8 mouse cellular contexts compared by ENCODE assay signal in genomic region chr19:41896319-41896711, GRCm38 (mm10). TPM values are rescaled to one million over a fixed set of nuclear protein-coding genes. Genes with fewer than 3 reads are reported as not detected.
DNase-seq lines count a peak whose midpoint lies in the region; ATAC-seq and TF ChIP-seq lines count a peak whose summit lies in the region.

No protein-coding gene starts in this region.

- peaks cover 13% of the 10 kb centered on the region for H3K4me1 ChIP-seq in kidney, postnatal 0 days (replicated peaks; ENCODE audit: insufficient read depth, low read length)
- H3K4me1 ChIP-seq in embryonic facial prominence, embryonic 11.5 days (ENCODE audit: control insufficient read depth, insufficient read depth, low read length) = no peaks in the 10 kb centered on the region
- H3K4me1 ChIP-seq in midbrain, postnatal 0 days (ENCODE audit: insufficient read depth, low read length) = peaks cover 6% of the 10 kb centered on the region; the same call in 1 of the 2 replicates

- TF ChIP-seq CTCF in kidney, postnatal 0 days (IDR thresholded peaks at IDR 0.05; ENCODE audit: low read depth) = no peak
- no peak for TF ChIP-seq CTCF in midbrain, postnatal 0 days (IDR thresholded peaks at IDR 0.05)

- no peaks in the 10 kb centered on the region for H3K27me3 ChIP-seq in kidney, postnatal 0 days (ENCODE audit: insufficient read depth, low read length)
- no peaks in the 10 kb centered on the region for H3K27me3 ChIP-seq in embryonic facial prominence, embryonic 11.5 days (ENCODE audit: control insufficient read depth, insufficient read depth, low read length)
- no peaks in the 10 kb centered on the region for H3K27me3 ChIP-seq in midbrain, postnatal 0 days (ENCODE audit: insufficient read depth, low read length)

- DNase-seq in kidney, postnatal 0 days (ENCODE audit: low spot score) = no peak
- no peak for DNase-seq in kidney, postnatal 14 days
- no peak for DNase-seq in embryonic facial prominence, embryonic 11.5 days (ENCODE audit: low spot score)
- no peak for DNase-seq in midbrain, postnatal 0 days (ENCODE audit: low spot score)
- DNase-seq in frontal cortex, postnatal 25 days (ENCODE audit: low spot score in 2 of 2) = no peak
- DNase-seq in right cerebral cortex, postnatal 25 days = no peak
- DNase-seq in cerebellum, adult 8-10 months = no peak

- ATAC-seq in kidney, postnatal 0 days (replicated peaks; ENCODE audit: low FRiP score, low read depth) = peak; percentile 25; the same call in 1 of the 2 replicates
- ATAC-seq in embryonic facial prominence, embryonic 11.5 days (replicated peaks; ENCODE audit: insufficient number of reproducible peaks, low FRiP score, low TSS enrichment, low read depth) = no peak
- peak; percentile 3 for ATAC-seq in inflammation-experienced regulatory T-cells, adult 6 months
- no peak; the same call in 1 of the 2 replicates for ATAC-seq in midbrain, postnatal 0 days (ENCODE audit: low FRiP score)

- 0 out of 2 replicates have a peak overlapping the region, but pooled peaks have one; percentile 47 for H3K27ac ChIP-seq in kidney, postnatal 0 days
- H3K27ac ChIP-seq in embryonic facial prominence, embryonic 11.5 days (replicated peaks; ENCODE audit: low read depth, low read length) = no peak overlapping the region
- no peak overlapping the region for H3K27ac ChIP-seq in midbrain, postnatal 0 days (ENCODE audit: low read depth, low read length)

- peak overlapping the region; percentile 81 for H3K4me2 ChIP-seq in kidney, postnatal 0 days (ENCODE audit: low read length)
- H3K4me2 ChIP-seq in embryonic facial prominence, embryonic 11.5 days (ENCODE audit: low read depth, low read length) = peak overlapping the region; percentile 65
- H3K4me2 ChIP-seq in midbrain, postnatal 0 days (ENCODE audit: low read depth, low read length, poor library complexity, severe bottlenecking) = peak overlapping the region; percentile 71

- no peaks in the 10 kb centered on the region for H3K36me3 ChIP-seq in kidney, postnatal 0 days (ENCODE audit: insufficient read depth, low read length)
- no peaks in the 10 kb centered on the region for H3K36me3 ChIP-seq in embryonic facial prominence, embryonic 11.5 days (replicated peaks; ENCODE audit: control insufficient read depth, insufficient read depth, low read depth, low read length)
- H3K36me3 ChIP-seq in midbrain, postnatal 0 days (ENCODE audit: insufficient read depth, low read length) = 0 out of 2 replicates have a peak, but pooled peaks cover 6% of the 10 kb centered on the region

- H3K9ac ChIP-seq in kidney, postnatal 0 days (ENCODE audit: low read depth, low read length) = peak overlapping the region; percentile 36; the same call in 1 of the 2 replicates
- H3K9ac ChIP-seq in embryonic facial prominence, embryonic 11.5 days (replicated peaks; ENCODE audit: low read length) = no peak overlapping the region; the same call in 1 of the 2 replicates
- H3K9ac ChIP-seq in midbrain, postnatal 0 days (replicated peaks; ENCODE audit: low read length, poor library complexity, severe bottlenecking) = peak overlapping the region; percentile 46; the same call in 1 of the 2 replicates

- WGBS in kidney, postnatal 0 days = 18% methylated on average over 18 of the region's 18 CpGs
- WGBS in embryonic facial prominence, embryonic 11.5 days = 21% methylated on average over 18 of the region's 18 CpGs
- 16% methylated on average over 18 of the region's 18 CpGs for WGBS in midbrain, postnatal 0 days

- H3K9me3 ChIP-seq in kidney, postnatal 0 days (replicated peaks; ENCODE audit: low read length) = no peaks in the 10 kb centered on the region
- no peaks in the 10 kb centered on the region for H3K9me3 ChIP-seq in embryonic facial prominence, embryonic 11.5 days (replicated peaks; ENCODE audit: control insufficient read depth, low read length)
- no peaks in the 10 kb centered on the region for H3K9me3 ChIP-seq in midbrain, postnatal 0 days (ENCODE audit: low read length)

- peak overlapping the region; percentile 78 for H3K4me3 ChIP-seq in kidney, postnatal 0 days (replicated peaks; ENCODE audit: low read depth, low read length)
- peak overlapping the region; percentile 75 for H3K4me3 ChIP-seq in embryonic facial prominence, embryonic 11.5 days (ENCODE audit: low read depth, low read length)
- peak overlapping the region; percentile 69 for H3K4me3 ChIP-seq in midbrain, postnatal 0 days (ENCODE audit: low read depth, low read length)

RNA-seq across cellular contexts. Expression of gene Rrp12, which starts 0.3 kb away (rescaled TPM):
- polyA plus RNA-seq in kidney, postnatal 0 days (2015; fragmentation: Nextera tagmentation; extraction: Ambion mirVana) = 7.9 and 9.3 TPM in 2 replicates
- 14.0 and 14.5 TPM in 2 replicates for polyA plus RNA-seq in embryonic facial prominence, embryonic 11.5 days (2014; fragmentation: Nextera tagmentation; extraction: Ambion mirVana)
- 1 to 10 TPM; 5.9 to 8.6 (median 7.5) TPM for polyA plus RNA-seq in inflammation-experienced regulatory T-cells, adult 6 months (2017; shearing (Covaris generic))
- 20.6 and 21.2 TPM in 2 replicates for total RNA-seq in midbrain, postnatal 0 days (2014; rRNA removed)
- 13.9 and 14.1 TPM in 2 replicates for polyA plus RNA-seq in midbrain, postnatal 0 days (2015; fragmentation: Nextera tagmentation; extraction: Ambion mirVana)

RNA-seq across cellular contexts. Expression of gene Pgam1, which starts 15.4 kb away (rescaled TPM):
- polyA plus RNA-seq in kidney, postnatal 0 days (2015; fragmentation: Nextera tagmentation; extraction: Ambion mirVana) = 488 and 525 TPM in 2 replicates
- 787 and 839 TPM in 2 replicates for polyA plus RNA-seq in embryonic facial prominence, embryonic 11.5 days (2014; fragmentation: Nextera tagmentation; extraction: Ambion mirVana)
- 10 to 100 TPM; 52.3 to 81.2 (median 59.2) TPM for polyA plus RNA-seq in inflammation-experienced regulatory T-cells, adult 6 months (2017; shearing (Covaris generic))
- 473 and 479 TPM in 2 replicates for total RNA-seq in midbrain, postnatal 0 days (2014; rRNA removed)
- polyA plus RNA-seq in midbrain, postnatal 0 days (2015; fragmentation: Nextera tagmentation; extraction: Ambion mirVana) = 536 and 596 TPM in 2 replicates

RNA-seq across cellular contexts. Expression of gene Exosc1, which starts 36.9 kb away (rescaled TPM):
- polyA plus RNA-seq in kidney, postnatal 0 days (2015; fragmentation: Nextera tagmentation; extraction: Ambion mirVana) = 69.3 and 70.2 TPM in 2 replicates
- 80.3 and 82.4 TPM in 2 replicates for polyA plus RNA-seq in embryonic facial prominence, embryonic 11.5 days (2014; fragmentation: Nextera tagmentation; extraction: Ambion mirVana)
- polyA plus RNA-seq in inflammation-experienced regulatory T-cells, adult 6 months (2017; shearing (Covaris generic)) = 10 to 100 TPM; 66.9 to 92.2 (median 92.1) TPM
- total RNA-seq in midbrain, postnatal 0 days (2014; rRNA removed) = 18.0 and 28.8 TPM in 2 replicates
- 61.2 and 62.3 TPM in 2 replicates for polyA plus RNA-seq in midbrain, postnatal 0 days (2015; fragmentation: Nextera tagmentation; extraction: Ambion mirVana)

RNA-seq across cellular contexts. Expression of gene Zdhhc16, which starts 37.0 kb away (rescaled TPM):
- 70.0 and 73.4 TPM in 2 replicates for polyA plus RNA-seq in kidney, postnatal 0 days (2015; fragmentation: Nextera tagmentation; extraction: Ambion mirVana)
- 64.0 and 71.1 TPM in 2 replicates for polyA plus RNA-seq in embryonic facial prominence, embryonic 11.5 days (2014; fragmentation: Nextera tagmentation; extraction: Ambion mirVana)
- polyA plus RNA-seq in inflammation-experienced regulatory T-cells, adult 6 months (2017; shearing (Covaris generic)) = 10 to 100 TPM; 38.4 to 48.4 (median 43.2) TPM
- total RNA-seq in midbrain, postnatal 0 days (2014; rRNA removed) = 49.2 and 61.9 TPM in 2 replicates
- polyA plus RNA-seq in midbrain, postnatal 0 days (2015; fragmentation: Nextera tagmentation; extraction: Ambion mirVana) = 86.7 and 91.0 TPM in 2 replicates

RNA-seq across cellular contexts. Expression of gene Frat2, which starts 48.4 kb away (rescaled TPM):
- polyA plus RNA-seq in kidney, postnatal 0 days (2015; fragmentation: Nextera tagmentation; extraction: Ambion mirVana) = 5.8 and 7.2 TPM in 2 replicates
- polyA plus RNA-seq in embryonic facial prominence, embryonic 11.5 days (2014; fragmentation: Nextera tagmentation; extraction: Ambion mirVana) = 5.1 and 5.3 TPM in 2 replicates
- 1 to 10 TPM in 2 of 3 experiments, under 1 TPM in 1; 0.33 to 1.5 (median 1.3) TPM for polyA plus RNA-seq in inflammation-experienced regulatory T-cells, adult 6 months (2017; shearing (Covaris generic))
- 6.9 and 10.4 TPM in 2 replicates for total RNA-seq in midbrain, postnatal 0 days (2014; rRNA removed)
- polyA plus RNA-seq in midbrain, postnatal 0 days (2015; fragmentation: Nextera tagmentation; extraction: Ambion mirVana) = 6.7 and 8.0 TPM in 2 replicates

Comparison
In these comparisons a context has a peak if more than half of its experiments do, and no peak if none do; other contexts are left out.
1. ATAC-seq: peak in kidney, postnatal 0 days (single experiment) and inflammation-experienced regulatory T-cells, adult 6 months (single experiment); none in embryonic facial prominence, embryonic 11.5 days (single experiment) and midbrain, postnatal 0 days (single experiment).
2. Peak in every context shown above with its lines, with median percentiles within 50 percentile points of each other: H3K4me2 ChIP-seq and H3K4me3 ChIP-seq.